10 mouse cellular contexts compared by ENCODE assay signal in genomic region chr16:34236898-34237611, GRCm38 (mm10).
DNase-seq lines count a peak whose midpoint lies in the region; ATAC-seq lines count a peak whose summit lies in the region.
"Had no signal": no experiment of that assay in that cellular context is flagged by ENCODE, and none has a peak within 500 bp of the region (broad histone marks: within the 10 kb centered on the region; RNA-seq: fewer than 3 reads in every experiment).

No protein-coding gene starts in this region.

- WGBS in neural tube, embryonic 15.5 days = 77% methylated on average over 12 of the region's 12 CpGs

- H3K36me3 ChIP-seq in neural tube, embryonic 15.5 days = peaks cover 32% of the 10 kb centered on the region
- H3K36me3 ChIP-seq: lung, embryonic 15.5 days had no signal

- ATAC-seq in neural tube, embryonic 15.5 days (ENCODE audit: low FRiP score) = no peak

- no peaks in the 10 kb centered on the region for H3K27me3 ChIP-seq in neural tube, embryonic 15.5 days (replicated peaks)
- H3K27me3 ChIP-seq: lung, embryonic 15.5 days; neural tube, embryonic 13.5 days had no signal

- no peak overlapping the region for H3K4me2 ChIP-seq in neural tube, embryonic 15.5 days
- H3K4me2 ChIP-seq: lung, embryonic 15.5 days; neural tube, embryonic 13.5 days had no signal

- DNase-seq in urinary bladder, postnatal 14 days (ENCODE audit: low spot score) = peak; percentile 16
- no peak for DNase-seq in urinary bladder, adult 2 months (ENCODE audit: low spot score)
- DNase-seq in cerebellum, postnatal 36 days = peak; percentile 15 to 59
- DNase-seq in layer of hippocampus, adult 9-11 months = peak; percentile 93
- DNase-seq in urinary bladder, postnatal 10 days (ENCODE audit: low spot score) = no peak
- no peak for DNase-seq in kidney, adult 9 months
- DNase-seq: thymus, postnatal 25 days had no signal

- H3K9ac ChIP-seq in neural tube, embryonic 15.5 days (replicated peaks) = no peak overlapping the region
- H3K9ac ChIP-seq: lung, embryonic 15.5 days; neural tube, embryonic 13.5 days had no signal

- no peaks in the 10 kb centered on the region for H3K4me1 ChIP-seq in neural tube, embryonic 15.5 days
- H3K4me1 ChIP-seq: lung, embryonic 15.5 days; neural tube, embryonic 13.5 days had no signal

- no peaks in the 10 kb centered on the region for H3K9me3 ChIP-seq in neural tube, embryonic 15.5 days (replicated peaks)
- H3K9me3 ChIP-seq: lung, embryonic 15.5 days; neural tube, embryonic 13.5 days had no signal

- no peak overlapping the region for H3K4me3 ChIP-seq in neural tube, embryonic 15.5 days (replicated peaks)
- H3K4me3 ChIP-seq: lung, embryonic 15.5 days; neural tube, embryonic 13.5 days had no signal

- H3K27ac ChIP-seq in neural tube, embryonic 15.5 days (replicated peaks) = no peak overlapping the region
- H3K27ac ChIP-seq: lung, embryonic 15.5 days; neural tube, embryonic 13.5 days had no signal

Comparison
In these comparisons a context has a peak if more than half of its experiments do, and no peak if none do; other contexts are left out.
1. DNase-seq: peak in urinary bladder, postnatal 14 days (single experiment), cerebellum, postnatal 36 days (2 of 2) and layer of hippocampus, adult 9-11 months (single experiment); none in urinary bladder, adult 2 months (single experiment), urinary bladder, postnatal 10 days (single experiment) and kidney, adult 9 months (single experiment).